Mouse (Mus musculus): ENCODE results near the gene Ears2. TPM values are rescaled to one million over a fixed set of nuclear protein-coding genes. Genes with fewer than 3 reads are reported as not detected.

Gene Ears2
- polyA plus RNA-seq, 1 experiment, result 10.9 TPM

DNA sequence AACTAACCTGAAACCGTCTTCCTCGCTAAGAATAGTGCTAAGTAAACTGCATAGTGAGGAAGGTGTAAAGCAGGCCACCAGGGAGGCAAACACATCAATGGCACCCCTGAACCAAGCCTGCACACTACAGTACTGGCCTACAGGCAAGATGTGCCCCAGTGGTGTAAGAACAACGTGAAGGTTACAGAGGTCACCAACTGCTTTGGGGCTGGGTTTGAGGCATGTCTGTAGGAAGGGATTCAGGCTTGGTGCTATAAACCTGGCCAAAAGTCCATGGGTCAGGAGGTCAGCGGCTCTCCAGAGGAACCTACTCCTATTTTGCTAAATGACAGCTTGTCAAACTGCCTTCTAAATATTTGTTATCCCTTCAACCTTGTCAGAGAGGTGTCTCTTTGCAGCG, 10.4 kb downstream of the Ears2 start:
- TF ChIP-seq GATA1 (IDR thresholded peaks at IDR 0.05; ENCODE audit: low read length), result no peak

DNA sequence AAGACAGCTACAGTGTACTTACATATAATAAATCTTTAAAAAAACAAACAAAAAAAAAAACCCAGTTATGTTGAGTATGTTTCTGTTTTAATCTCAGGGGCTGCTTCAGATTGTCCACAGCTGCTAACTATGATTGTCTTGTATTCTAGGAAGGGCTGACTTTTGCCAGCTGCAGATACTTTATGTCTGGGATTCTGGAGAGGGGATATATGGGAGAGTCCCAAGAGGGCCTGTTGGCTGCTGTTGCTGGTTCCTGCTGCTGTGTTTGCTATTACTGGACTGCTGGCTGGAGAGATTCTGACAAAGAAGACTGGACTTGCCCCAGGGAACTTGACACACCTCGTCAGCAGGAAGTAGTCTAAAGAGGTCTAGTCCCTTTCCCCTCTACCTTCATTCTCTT, 16.2 kb downstream of the Ears2 start:
- TF ChIP-seq GATA1 (IDR thresholded peaks at IDR 0.05; ENCODE audit: low read length), result no peak

- no peak for TF ChIP-seq GATA1 (IDR thresholded peaks at IDR 0.05; ENCODE audit: low read length)
Measured at GRCm38 (mm10) chr7:122048191-122048590, 18.9 kb downstream of the Ears2 start.

GRCm38 (mm10) chr7:122046813-122047212, 20.2 kb downstream of the Ears2 start:
- no peak for TF ChIP-seq GATA1 (IDR thresholded peaks at IDR 0.05; ENCODE audit: low read length)

DNA sequence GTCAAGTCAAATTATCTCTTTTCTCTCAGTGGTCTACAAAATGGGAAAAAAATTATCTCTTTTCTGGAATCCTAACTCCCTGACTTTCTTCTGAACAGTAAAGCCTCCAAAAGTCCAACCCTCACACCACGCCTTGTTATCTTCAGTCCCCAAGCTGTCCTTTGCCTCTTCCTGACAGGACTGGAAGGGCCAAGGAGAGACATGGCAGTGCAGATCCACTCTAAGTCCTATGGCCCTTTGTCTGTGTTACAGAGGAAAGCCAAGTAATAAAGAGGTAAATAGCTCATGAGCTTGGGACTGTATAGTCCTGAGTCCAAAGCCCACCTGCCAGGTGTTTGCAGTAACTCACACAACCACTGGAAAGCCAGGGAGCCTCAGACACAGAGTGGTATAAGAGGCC, 21.4 kb downstream of the Ears2 start:
- no peak for TF ChIP-seq GATA1 (IDR thresholded peaks at IDR 0.05; ENCODE audit: low read length)

- TF ChIP-seq GATA1 (IDR thresholded peaks at IDR 0.05; ENCODE audit: low read length), result no peak
Measured at GRCm38 (mm10) chr7:122045181-122045634, 21.9 kb downstream of the Ears2 start.

- no peak for TF ChIP-seq GATA1 (IDR thresholded peaks at IDR 0.05; ENCODE audit: low read length)
Measured at GRCm38 (mm10) chr7:122044106-122044505, 23.0 kb downstream of the Ears2 start.

- no peak for TF ChIP-seq GATA1 (IDR thresholded peaks at IDR 0.05; ENCODE audit: low read length)
Measured at GRCm38 (mm10) chr7:122034348-122034747, 32.7 kb downstream of the Ears2 start.

GRCm38 (mm10) chr7:122033371-122033770, 33.7 kb downstream of the Ears2 start:
- no peak for TF ChIP-seq GATA1 (IDR thresholded peaks at IDR 0.05; ENCODE audit: low read length)

DNA sequence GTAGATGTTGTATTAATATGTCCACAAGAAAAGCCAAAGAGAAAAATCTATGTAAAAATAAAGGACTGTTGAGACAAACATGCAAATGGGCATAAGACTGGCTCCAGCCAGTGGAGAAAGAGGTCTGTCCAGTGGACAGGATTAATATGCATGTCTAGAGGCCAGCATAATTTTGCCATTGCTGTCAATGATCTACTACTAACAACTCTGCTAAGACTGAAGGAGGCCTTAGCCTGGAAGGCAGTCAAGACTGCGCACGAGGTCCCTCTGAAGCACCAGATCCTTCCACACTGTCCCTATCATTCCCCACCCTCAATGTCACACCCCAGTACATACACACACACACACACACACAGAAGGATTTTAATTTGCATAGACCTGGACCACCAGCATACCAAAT, 44.9 kb downstream of the Ears2 start:
- TF ChIP-seq GATA1 (IDR thresholded peaks at IDR 0.05; ENCODE audit: low read length), result no peak

GRCm38 (mm10) chr7:122020667-122021354, 46.3 kb downstream of the Ears2 start, which contains the start of gene Gga2:
Gene Gga2 (minus strand): TSS chr7:122021222.
- no peak for TF ChIP-seq GATA1 (IDR thresholded peaks at IDR 0.05; ENCODE audit: low read length)

- no peak for TF ChIP-seq GATA1 (IDR thresholded peaks at IDR 0.05; ENCODE audit: low read length)
Measured at GRCm38 (mm10) chr7:122020273-122020666, 46.8 kb downstream of the Ears2 start.

- TF ChIP-seq GATA1 (IDR thresholded peaks at IDR 0.05; ENCODE audit: low read length), result no peak
Measured at GRCm38 (mm10) chr7:122018978-122019377, 48.1 kb downstream of the Ears2 start.

DNA sequence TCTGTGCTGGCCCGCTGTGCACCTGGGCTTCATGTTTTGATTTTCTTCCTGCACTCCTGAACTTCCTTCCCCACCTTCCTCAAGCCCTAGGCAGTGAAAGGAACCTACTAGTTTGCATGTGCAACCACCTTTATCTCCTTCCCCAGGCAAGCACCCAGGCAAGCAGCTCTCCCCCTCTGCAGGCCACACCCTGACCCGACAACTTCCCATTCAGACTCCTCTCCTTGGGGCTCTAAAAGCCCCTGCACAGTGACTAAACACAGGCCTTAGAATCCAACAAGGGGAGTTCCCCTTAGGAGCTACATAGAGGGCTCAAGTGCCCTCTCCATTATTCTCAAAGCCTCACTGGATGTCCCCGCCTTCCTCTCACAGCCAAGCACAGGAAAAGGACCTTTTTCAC, 48.8 kb downstream of the Ears2 start:
- TF ChIP-seq GATA1 (IDR thresholded peaks at IDR 0.05; ENCODE audit: low read length), result no peak

DNA sequence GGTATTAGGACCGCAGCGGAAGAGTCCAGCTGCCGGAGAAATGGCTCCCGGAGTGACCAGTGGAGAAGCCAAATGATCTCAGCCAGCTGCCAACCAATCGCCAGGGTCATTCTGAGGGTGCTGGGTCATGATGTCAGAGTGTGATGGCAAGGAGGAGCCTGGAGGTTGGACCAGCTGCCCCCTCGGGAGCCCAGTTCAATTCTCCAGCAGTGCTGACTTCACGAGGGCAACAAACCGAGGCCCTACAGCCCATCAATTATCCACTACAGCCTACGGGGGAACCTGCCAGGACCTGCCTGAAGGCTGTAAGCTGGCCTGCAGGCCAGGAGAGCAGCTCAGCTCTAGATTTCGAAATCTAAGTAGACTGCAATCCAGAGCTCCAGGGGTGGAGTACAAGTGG, 51.3 kb downstream of the Ears2 start:
- no peak for TF ChIP-seq GATA1 (IDR thresholded peaks at IDR 0.05; ENCODE audit: low read length)

DNA sequence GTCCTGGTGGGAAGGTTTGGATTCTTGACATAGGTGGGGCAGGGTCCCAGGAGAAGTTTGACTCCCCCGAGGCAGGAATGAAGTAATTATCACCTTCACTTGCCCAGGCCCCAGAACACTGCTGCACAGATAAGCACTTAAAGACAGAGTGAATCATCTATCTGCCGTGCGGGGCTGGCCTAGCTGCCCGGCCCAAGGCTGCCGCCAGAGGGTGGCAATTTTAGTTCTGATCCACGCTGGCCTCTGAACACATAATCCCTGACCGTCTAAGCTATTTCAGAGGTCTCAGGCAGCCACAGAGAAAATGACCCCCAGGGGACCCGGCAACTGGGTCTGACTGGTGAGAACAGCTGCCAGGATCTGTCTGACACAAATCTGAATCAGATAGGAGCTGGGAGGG, 52.0 kb downstream of the Ears2 start:
- no peak for TF ChIP-seq GATA1 (IDR thresholded peaks at IDR 0.05; ENCODE audit: low read length)

DNA sequence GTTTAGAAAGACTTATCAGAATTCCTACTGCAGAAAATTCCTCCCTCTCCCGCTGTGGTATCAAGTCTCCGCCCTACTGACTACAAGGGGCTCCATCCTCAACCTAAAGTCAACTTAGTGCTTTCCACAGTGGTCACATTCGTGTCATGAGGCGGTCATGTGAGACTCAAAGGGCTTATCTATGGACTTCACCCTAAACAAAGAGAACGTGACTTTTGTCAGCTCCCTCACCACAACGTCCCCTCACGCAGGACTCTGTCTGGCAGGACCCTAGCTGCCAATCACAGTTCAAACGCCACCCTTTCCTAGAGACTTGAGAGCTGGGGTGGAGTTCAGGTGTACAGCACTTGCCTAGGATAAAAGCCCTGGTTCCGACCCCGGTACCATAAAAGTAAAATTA, 54.1 kb downstream of the Ears2 start:
- no peak for TF ChIP-seq GATA1 (IDR thresholded peaks at IDR 0.05; ENCODE audit: low read length)

DNA sequence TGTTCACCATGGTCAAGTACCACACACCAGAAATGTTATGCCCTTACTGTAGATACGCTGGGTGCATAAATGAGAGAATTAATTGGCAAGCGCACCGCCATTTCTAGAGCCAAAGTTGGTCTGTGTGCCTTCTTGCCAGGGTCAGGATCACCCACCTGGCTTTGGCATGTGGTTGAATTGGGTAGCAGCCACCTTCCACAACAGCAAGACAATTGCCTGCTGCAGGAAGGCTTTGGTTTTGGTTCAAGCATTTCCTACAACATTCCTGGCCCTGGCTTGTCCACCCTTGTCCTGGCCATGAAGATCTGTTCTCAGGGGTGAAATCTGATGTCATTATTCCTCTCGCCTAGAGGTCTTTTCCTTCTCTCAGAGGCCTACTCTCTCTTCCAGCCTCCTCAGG, 54.7 kb downstream of the Ears2 start:
- no peak for TF ChIP-seq GATA1 (IDR thresholded peaks at IDR 0.05; ENCODE audit: low read length)

All from G1E-ER4 (cell line).